Mouse (Mus musculus) midbrain, postnatal 0 days (tissue): ENCODE measurements around the gene Trpm6. TPM values are rescaled to one million over a fixed set of nuclear protein-coding genes. Genes with fewer than 3 reads are reported as not detected.

Source experiments
- ATAC-seq: fragments of 200-750 bp; cut with Nextera tagmentation; 2 replicates; pipeline ENCODE4 v1.8.0; 2017; ENCODE audit warnings: moderate number of reproducible peaks, mild to moderate bottlenecking, moderate TSS enrichment, moderate library complexity; ENCODE audit not compliant: low FRiP score
- DNase-seq: peaks from one replicate; pipeline ENCODE4 v3.0.0-alpha.2; 2015; ENCODE audit warnings: low spot score
- H3K27ac ChIP-seq: fragments of 300-500 bp; sonication (generic); 2 replicates; pipeline ENCODE4 v1.5.1; 2014; ENCODE audit warnings: low read depth, mild to moderate bottlenecking, low read length, mixed read lengths
- H3K27me3 ChIP-seq: fragments of 300-500 bp; sonication (generic); 2 replicates; pipeline ENCODE4 v1.6.1; 2014; ENCODE audit warnings: low read length, control low read depth, mixed read lengths; ENCODE audit not compliant: insufficient read depth
- H3K36me3 ChIP-seq: fragments of 300-500 bp; sonication (generic); 2 replicates; pipeline ENCODE4 v1.6.1; 2014; ENCODE audit warnings: low read length, control low read depth, mixed read lengths; ENCODE audit not compliant: insufficient read depth
- H3K4me1 ChIP-seq: fragments of 300-500 bp; sonication (generic); 2 replicates; pipeline ENCODE4 v1.6.1; 2014; ENCODE audit warnings: mild to moderate bottlenecking, control low read depth, antibody characterized with exemption, low read length, mixed read lengths; ENCODE audit not compliant: insufficient read depth
- H3K4me2 ChIP-seq: fragments of 300-500 bp; sonication (generic); 2 replicates; pipeline ENCODE4 v1.6.1; 2014; ENCODE audit warnings: low read depth, mild to moderate bottlenecking, low read length, mixed read lengths; ENCODE audit not compliant: poor library complexity, severe bottlenecking
- H3K4me3 ChIP-seq: fragments of 300-500 bp; sonication (generic); 2 replicates; pipeline ENCODE4 v1.5.1; 2014; ENCODE audit warnings: low read depth, mild to moderate bottlenecking, low read length, moderate library complexity
- H3K9ac ChIP-seq: fragments of 300-500 bp; sonication (generic); replicated peaks from 2 replicates; pipeline ENCODE4 v1.6.1; 2014; ENCODE audit warnings: mild to moderate bottlenecking, low read length, moderate library complexity, mixed read lengths; ENCODE audit not compliant: poor library complexity, severe bottlenecking
- H3K9me3 ChIP-seq: fragments of 300-500 bp; sonication (generic); 2 replicates; pipeline ENCODE4 v1.6.1; 2016; ENCODE audit warnings: low read length, control low read depth
- CTCF ChIP-seq: IDR thresholded peaks from 2 replicates; pipeline ENCODE4 v1.5.1; 2016; ENCODE audit warnings: antibody characterized with exemption, mild to moderate bottlenecking
- WGBS: fragments of 180-500 bp; shearing (Covaris S2); extraction: QIAGEN DNeasy Blood & Tissue Kit; methylation state at CpG from one replicate; pipeline ENCODE4 v1.1.7; 2014; 5-methylcytosine and 5-hydroxymethylcytosine counted together
- polyA plus RNA-seq: library from polyadenylated mRNA; unstranded; fragments of >200 nt; fragmentation: Nextera tagmentation; extraction: Ambion mirVana; gene quantifications from 2 replicates; pipeline ENCODE4 v1.2.1, GENCODE M21; 2015
- total RNA-seq: library from RNA; depleted of rRNA; stranded (reverse); fragments of >200 nt; gene quantifications from 2 replicates; pipeline ENCODE4 v1.2.3, GENCODE M21; 2014

Trpm6 gene
- total and polyA plus RNA-seq, 2 experiments from 2014 or later = 0.26 to 0.38 TPM

DNA sequence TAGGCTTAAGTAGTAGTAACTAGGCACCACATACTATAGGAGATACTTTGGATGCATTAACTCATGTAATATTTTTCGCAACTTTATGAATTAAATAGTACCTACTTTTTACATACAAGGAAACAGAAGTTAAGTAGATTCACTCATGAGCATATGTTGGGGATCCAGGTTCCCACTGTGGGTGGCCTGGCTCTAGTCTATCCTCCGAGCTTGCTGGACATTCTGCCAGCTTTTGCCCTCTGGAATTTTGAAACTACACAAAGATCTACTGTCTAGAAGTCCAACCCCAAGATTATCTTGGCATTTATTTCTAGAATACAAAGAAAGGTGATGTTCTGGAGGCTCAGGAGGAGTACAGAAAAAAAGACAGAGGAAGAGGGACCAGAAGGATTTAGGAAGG lies 78.8 kb downstream of the Trpm6 start:
- Histone ChIP-seq H3K27ac (no peak overlapping the region), H3K27me3 (no peaks in the 10 kb centered on the region), H3K36me3 (no peaks in the 10 kb centered on the region), H3K4me3 (no peak overlapping the region), H3K9me3 (no peaks in the 10 kb centered on the region), H3K4me1 (no peaks in the 10 kb centered on the region), H3K4me2 (no peak overlapping the region), H3K9ac (no peak overlapping the region)
- no peak for ATAC-seq
- no peak for DNase-seq
- 76% methylated on average over 2 of the region's 2 CpGs for WGBS
- TF ChIP-seq CTCF = no peak

DNA sequence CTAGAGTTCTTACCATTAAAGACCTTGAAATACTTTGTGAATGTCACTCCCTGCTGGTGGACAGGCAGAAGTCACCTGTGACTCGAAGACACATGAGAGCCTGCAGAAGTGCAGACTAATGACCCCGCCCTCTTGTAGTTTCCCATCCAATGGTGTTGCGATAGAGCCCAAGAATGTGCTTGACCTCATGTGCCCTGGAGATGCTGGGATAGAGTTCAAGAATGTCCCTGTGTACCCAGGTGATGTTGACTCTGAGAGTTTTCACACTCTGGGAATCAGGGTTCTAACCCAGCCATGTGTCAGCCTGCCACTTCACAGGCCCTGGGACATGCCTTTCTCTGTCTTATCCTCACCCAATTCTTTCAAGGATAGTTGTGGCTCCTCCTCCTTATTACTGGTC lies 81.4 kb downstream of the Trpm6 start:
- H3K27ac ChIP-seq = no peak overlapping the region
- H3K4me1 ChIP-seq = no peaks in the 10 kb centered on the region
- no peaks in the 10 kb centered on the region for H3K27me3 ChIP-seq
- no peak overlapping the region for H3K4me2 ChIP-seq
- no peak for ATAC-seq
- H3K4me3 ChIP-seq = no peak overlapping the region
- 87% methylated on average over 3 of the region's 3 CpGs for WGBS
- no peak for DNase-seq
- H3K9ac ChIP-seq = no peak overlapping the region
- TF ChIP-seq CTCF = no peak
- H3K36me3 ChIP-seq = no peaks in the 10 kb centered on the region
- H3K9me3 ChIP-seq = no peaks in the 10 kb centered on the region

DNA sequence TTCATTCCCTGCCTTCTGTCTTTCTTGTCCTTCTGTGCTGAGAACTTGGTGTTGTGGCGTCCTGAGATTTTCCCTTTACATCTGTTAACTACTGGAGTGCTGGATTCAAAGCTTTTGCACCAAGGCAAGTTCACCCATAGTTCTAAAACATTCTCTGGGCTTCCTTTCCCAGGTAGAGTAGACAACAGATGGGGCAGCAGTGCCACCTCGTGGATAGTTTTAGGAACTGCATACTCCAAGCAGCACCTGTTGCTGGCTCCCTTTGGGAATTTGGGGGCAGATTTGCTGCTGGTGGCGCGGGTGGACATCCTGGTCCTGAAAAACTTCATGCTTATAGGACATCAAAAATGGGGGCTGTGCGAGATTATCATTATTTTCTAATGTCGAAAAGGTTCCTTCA lies 85.2 kb downstream of the Trpm6 start:
- H3K36me3 ChIP-seq = no peaks in the 10 kb centered on the region
- no peak overlapping the region for H3K4me3 ChIP-seq
- no peaks in the 10 kb centered on the region for H3K27me3 ChIP-seq
- WGBS = 11% methylated on average over 6 of the region's 6 CpGs
- no peak overlapping the region for H3K4me2 ChIP-seq
- no peak overlapping the region for H3K9ac ChIP-seq
- H3K9me3 ChIP-seq = no peaks in the 10 kb centered on the region
- DNase-seq (peak; percentile 62), ATAC-seq (no peak)
- no peaks in the 10 kb centered on the region for H3K4me1 ChIP-seq
- no peak overlapping the region for H3K27ac ChIP-seq
- TF ChIP-seq CTCF = peak; percentile 95

DNA sequence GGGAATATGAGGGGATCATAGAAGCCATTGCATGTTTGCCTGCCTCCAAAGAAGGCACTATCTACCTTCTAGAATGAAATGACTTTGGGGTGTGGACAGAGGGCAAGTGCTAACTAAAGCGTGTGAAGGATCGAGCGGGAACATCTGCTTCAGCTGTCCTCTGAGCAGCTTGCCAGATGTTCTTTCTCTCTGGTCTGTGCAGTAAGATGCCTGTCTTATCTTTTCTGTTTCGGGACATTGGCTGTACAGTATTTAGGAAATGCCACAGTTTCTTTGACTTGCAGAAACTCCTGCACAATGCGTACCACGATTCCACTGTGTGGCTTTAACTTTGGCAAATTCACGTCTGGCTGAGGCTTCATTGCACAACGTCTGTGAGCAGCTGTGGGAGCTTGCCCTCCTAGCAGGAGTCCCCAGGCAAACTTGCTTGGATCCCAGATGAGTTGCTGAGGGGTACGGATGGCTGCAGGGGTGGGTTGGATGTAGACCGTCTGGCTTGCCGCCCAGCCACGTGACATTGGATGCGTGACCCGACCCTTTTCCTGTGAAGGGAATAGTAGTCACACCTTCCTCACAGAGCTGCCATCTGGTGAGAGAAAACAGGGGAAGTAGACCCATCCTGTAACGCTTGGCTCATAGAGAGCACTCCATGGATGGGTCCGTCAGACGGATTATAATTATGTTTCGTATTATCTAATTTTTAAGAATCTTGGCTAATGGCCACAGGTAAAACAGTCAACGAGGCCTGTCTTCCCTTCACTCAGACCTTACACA lies 92.2 kb downstream of the Trpm6 start:
- TF ChIP-seq CTCF = no peak
- H3K27ac ChIP-seq = no peak overlapping the region
- no peak overlapping the region for H3K9ac ChIP-seq
- H3K4me2 ChIP-seq = no peak overlapping the region
- no peaks in the 10 kb centered on the region for H3K4me1 ChIP-seq
- ATAC-seq (no peak), DNase-seq (no peak)
- no peak overlapping the region for H3K4me3 ChIP-seq
- H3K27me3 ChIP-seq = no peaks in the 10 kb centered on the region
- no peaks in the 10 kb centered on the region for H3K9me3 ChIP-seq
- 87% methylated on average over 19 of the region's 19 CpGs for WGBS
- H3K36me3 ChIP-seq = no peaks in the 10 kb centered on the region

DNA sequence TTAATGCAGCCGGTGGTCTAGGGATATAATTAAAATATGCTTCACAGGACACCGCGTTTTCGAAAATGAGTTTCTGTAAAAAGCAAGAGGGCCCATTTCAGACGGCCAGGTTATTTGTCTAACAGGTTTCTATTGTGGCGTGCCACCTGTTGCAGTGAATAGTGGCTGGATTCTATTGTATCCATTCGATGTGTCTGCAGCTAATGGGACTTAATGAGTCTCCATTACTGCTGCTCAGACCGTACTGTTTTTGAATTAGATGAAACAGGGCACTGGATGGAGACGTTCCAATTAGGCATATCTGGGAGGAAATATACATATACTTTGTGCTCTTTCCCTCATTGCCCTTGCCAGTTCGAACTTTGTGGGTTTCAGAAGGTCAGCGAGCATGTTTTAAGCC lies 92.8 kb downstream of the Trpm6 start:
- ATAC-seq (no peak), DNase-seq (peak; percentile 7)
- WGBS = 80% methylated on average over 11 of the region's 11 CpGs
- Histone ChIP-seq H3K4me2 (no peak overlapping the region), H3K9ac (no peak overlapping the region), H3K27ac (no peak overlapping the region), H3K36me3 (no peaks in the 10 kb centered on the region), H3K4me3 (no peak overlapping the region), H3K27me3 (no peaks in the 10 kb centered on the region), H3K4me1 (no peaks in the 10 kb centered on the region), H3K9me3 (no peaks in the 10 kb centered on the region)
- no peak for TF ChIP-seq CTCF

DNA sequence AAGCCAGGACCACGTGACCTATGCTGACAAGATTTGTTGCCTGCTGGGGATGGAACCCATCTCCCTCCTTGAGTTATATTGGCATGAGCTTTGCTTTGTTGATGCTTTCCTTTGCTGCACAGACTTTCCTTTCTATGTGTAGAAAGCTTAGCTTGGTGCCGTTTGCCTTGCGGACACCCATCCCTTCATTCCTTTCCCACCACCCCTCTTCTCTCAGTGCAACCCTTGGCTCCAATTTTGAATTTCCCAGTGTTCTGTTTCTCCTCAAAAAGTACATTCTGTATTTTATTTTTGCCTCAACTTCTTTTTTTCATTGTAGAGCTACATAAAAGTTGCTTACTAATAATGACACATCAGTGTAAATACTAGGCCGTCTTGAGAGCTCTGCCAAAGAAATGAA lies 96.6 kb downstream of the Trpm6 start:
- Histone ChIP-seq H3K4me3 (no peak overlapping the region), H3K36me3 (no peaks in the 10 kb centered on the region), H3K4me2 (no peak overlapping the region), H3K27me3 (peaks cover 3% of the 10 kb centered on the region; the same call in 1 of the 2 replicates), H3K27ac (no peak overlapping the region), H3K9me3 (no peaks in the 10 kb centered on the region), H3K9ac (no peak overlapping the region), H3K4me1 (no peaks in the 10 kb centered on the region)
- WGBS = 93% methylated on average over 4 of the region's 4 CpGs
- ATAC-seq (no peak), DNase-seq (no peak)
- no peak for TF ChIP-seq CTCF
